13 mouse cellular contexts compared by ENCODE assay signal in genomic region chr7:28410841-28411475, GRCm38 (mm10). TPM values are rescaled to one million over a fixed set of nuclear protein-coding genes. Genes with fewer than 3 reads are reported as not detected.
DNase-seq lines count a peak whose midpoint lies in the region; ATAC-seq and TF ChIP-seq lines count a peak whose summit lies in the region.
"Had no signal": no experiment of that assay in that cellular context is flagged by ENCODE, and none has a peak within 500 bp of the region (broad histone marks: within the 10 kb centered on the region; RNA-seq: fewer than 3 reads in every experiment).

No protein-coding gene starts in this region.

- H3K27me3 ChIP-seq in lung, embryonic 14.5 days (ENCODE audit: insufficient read depth, low read length): no peaks in the 10 kb centered on the region
- H3K27me3 ChIP-seq in embryonic facial prominence, embryonic 10.5 days (replicated peaks; ENCODE audit: low read depth, poor library complexity, severe bottlenecking): no peaks in the 10 kb centered on the region
- H3K27me3 ChIP-seq: limb, embryonic 12.5 days; neural tube, embryonic 13.5 days had no signal

- no peak overlapping the region for H3K4me2 ChIP-seq in lung, embryonic 14.5 days
- H3K4me2 ChIP-seq: limb, embryonic 12.5 days; neural tube, embryonic 13.5 days had no signal

- peak; percentile 39 for DNase-seq in NIH3T3 (ENCODE audit: low read depth)
- peak; percentile 64 for DNase-seq in adrenal gland, postnatal 25 days
- DNase-seq in heart, postnatal 10 days: peak; percentile 84 to 86
- DNase-seq in lung, embryonic 14.5 days: peak; percentile 42
- DNase-seq in embryonic facial prominence, embryonic 10.5 days (ENCODE audit: low spot score): no peak
- no peak for DNase-seq in left cerebral cortex, adult 9 months (ENCODE audit: low spot score in 2 of 2)
- no peak for DNase-seq in layer of hippocampus, adult 8-10 months (ENCODE audit: low spot score in 2 of 2)
- no peak for DNase-seq in cerebellum, postnatal 36 days
- DNase-seq: cerebellum, adult 18-20 months; forebrain, postnatal 0 days had no signal

- no peak overlapping the region for H3K9ac ChIP-seq in lung, embryonic 14.5 days
- H3K9ac ChIP-seq: forebrain, postnatal 0 days; limb, embryonic 12.5 days; neural tube, embryonic 13.5 days had no signal

- intact Hi-C loops in heart, postnatal 10 days (cut with DNase I): no loop called here

- ATAC-seq in lung, embryonic 14.5 days (ENCODE audit: insufficient read depth): no peak
- ATAC-seq: forebrain, postnatal 0 days had no signal

- WGBS in lung, embryonic 14.5 days: 67% methylated on average over 3 of the region's 3 CpGs
- WGBS in embryonic facial prominence, embryonic 10.5 days: 95% methylated on average over 3 of the region's 3 CpGs

- H3K9me3 ChIP-seq in lung, embryonic 14.5 days (ENCODE audit: low read depth, low read length): no peaks in the 10 kb centered on the region
- no peaks in the 10 kb centered on the region for H3K9me3 ChIP-seq in embryonic facial prominence, embryonic 10.5 days
- H3K9me3 ChIP-seq: G1E; limb, embryonic 12.5 days; neural tube, embryonic 13.5 days had no signal

- no peaks in the 10 kb centered on the region for H3K4me1 ChIP-seq in lung, embryonic 14.5 days (ENCODE audit: insufficient read depth)
- no peaks in the 10 kb centered on the region for H3K4me1 ChIP-seq in embryonic facial prominence, embryonic 10.5 days
- H3K4me1 ChIP-seq: limb, embryonic 12.5 days; neural tube, embryonic 13.5 days had no signal

- TF ChIP-seq CTCF in lung, embryonic 14.5 days (IDR thresholded peaks at IDR 0.05; ENCODE audit: low read depth): no peak

- H3K4me3 ChIP-seq in lung, embryonic 14.5 days (ENCODE audit: low read depth, low read length): no peak overlapping the region
- no peak overlapping the region for H3K4me3 ChIP-seq in embryonic facial prominence, embryonic 10.5 days
- H3K4me3 ChIP-seq: limb, embryonic 12.5 days; neural tube, embryonic 13.5 days had no signal

- peaks cover 85% of the 10 kb centered on the region for H3K36me3 ChIP-seq in lung, embryonic 14.5 days (ENCODE audit: insufficient read depth)
- H3K36me3 ChIP-seq in embryonic facial prominence, embryonic 10.5 days (replicated peaks): peaks cover 100% of the 10 kb centered on the region

- no peak overlapping the region for H3K27ac ChIP-seq in lung, embryonic 14.5 days (ENCODE audit: low read depth)
- H3K27ac ChIP-seq in embryonic facial prominence, embryonic 10.5 days (replicated peaks): no peak overlapping the region
- H3K27ac ChIP-seq: limb, embryonic 12.5 days; neural tube, embryonic 13.5 days had no signal

RNA-seq across cellular contexts. Expression of gene Paf1, which starts 18.2 kb away (rescaled TPM):
- total RNA-seq in adrenal gland, postnatal 25 days (2021): 80.7 and 92.7 TPM in 2 replicates
- 10 to 100 TPM; 41.7 to 51.2 TPM for total RNA-seq in heart, postnatal 10 days (2021)
- polyA plus RNA-seq in lung, embryonic 14.5 days (2014; fragmentation: Nextera tagmentation; extraction: Ambion mirVana): 73.1 and 75.4 TPM in 2 replicates
- 88.3 and 89.0 TPM in 2 replicates for polyA plus RNA-seq in embryonic facial prominence, embryonic 10.5 days (2016; fragmentation: Nextera tagmentation; extraction: Ambion mirVana)
- total RNA-seq in layer of hippocampus, adult 8-10 months (2022): 10 to 100 TPM; 72.9 to 77.5 (median 75.4) TPM

RNA-seq across cellular contexts. Expression of gene Med29, which starts 18.4 kb away (rescaled TPM):
- 31.3 and 34.4 TPM in 2 replicates for total RNA-seq in adrenal gland, postnatal 25 days (2021)
- total RNA-seq in heart, postnatal 10 days (2021): 10 to 100 TPM; 20.7 to 22.6 TPM
- polyA plus RNA-seq in lung, embryonic 14.5 days (2014; fragmentation: Nextera tagmentation; extraction: Ambion mirVana): 45.9 and 49.1 TPM in 2 replicates
- polyA plus RNA-seq in embryonic facial prominence, embryonic 10.5 days (2016; fragmentation: Nextera tagmentation; extraction: Ambion mirVana): 61.9 and 62.6 TPM in 2 replicates
- 10 to 100 TPM; 16.0 to 20.2 (median 17.1) TPM for total RNA-seq in layer of hippocampus, adult 8-10 months (2022)

RNA-seq across cellular contexts. Expression of gene Gmfg, which starts 26.3 kb away (rescaled TPM):
- 7.2 and 11.2 TPM in 2 replicates for total RNA-seq in adrenal gland, postnatal 25 days (2021)
- total RNA-seq in heart, postnatal 10 days (2021): 1 to 10 TPM; 7.6 to 8.7 TPM
- 30.5 and 37.0 TPM in 2 replicates for polyA plus RNA-seq in lung, embryonic 14.5 days (2014; fragmentation: Nextera tagmentation; extraction: Ambion mirVana)
- 6.9 and 7.1 TPM in 2 replicates for polyA plus RNA-seq in embryonic facial prominence, embryonic 10.5 days (2016; fragmentation: Nextera tagmentation; extraction: Ambion mirVana)
- total RNA-seq in layer of hippocampus, adult 8-10 months (2022): 1 to 10 TPM; 1.6 to 5.2 (median 3.2) TPM

RNA-seq across cellular contexts. Expression of gene Zfp36, which starts 30.9 kb away (rescaled TPM):
- total RNA-seq in adrenal gland, postnatal 25 days (2021): 14.8 and 16.1 TPM in 2 replicates
- 10 to 100 TPM; 12.7 to 15.8 TPM for total RNA-seq in heart, postnatal 10 days (2021)
- polyA plus RNA-seq in lung, embryonic 14.5 days (2014; fragmentation: Nextera tagmentation; extraction: Ambion mirVana): 12.9 and 13.2 TPM in 2 replicates
- 5.6 and 5.7 TPM in 2 replicates for polyA plus RNA-seq in embryonic facial prominence, embryonic 10.5 days (2016; fragmentation: Nextera tagmentation; extraction: Ambion mirVana)
- total RNA-seq in layer of hippocampus, adult 8-10 months (2022): 1 to 10 TPM; 1.8 to 7.9 (median 5.0) TPM

RNA-seq across cellular contexts. Expression of gene Plekhg2, which starts 38.6 kb away (rescaled TPM):
- total RNA-seq in adrenal gland, postnatal 25 days (2021): 25.1 and 27.0 TPM in 2 replicates
- 10 to 100 TPM; 36.0 to 42.3 TPM for total RNA-seq in heart, postnatal 10 days (2021)
- polyA plus RNA-seq in lung, embryonic 14.5 days (2014; fragmentation: Nextera tagmentation; extraction: Ambion mirVana): 74.1 and 75.1 TPM in 2 replicates
- 93.4 and 101 TPM in 2 replicates for polyA plus RNA-seq in embryonic facial prominence, embryonic 10.5 days (2016; fragmentation: Nextera tagmentation; extraction: Ambion mirVana)
- total RNA-seq in layer of hippocampus, adult 8-10 months (2022): 1 to 10 TPM; 5.8 to 7.8 (median 6.5) TPM

Comparison
In these comparisons a context has a peak if more than half of its experiments do, and no peak if none do; other contexts are left out.
1. DNase-seq: peak in NIH3T3 (single experiment), adrenal gland, postnatal 25 days (single experiment), heart, postnatal 10 days (2 of 2) and lung, embryonic 14.5 days (single experiment); none in embryonic facial prominence, embryonic 10.5 days (single experiment), left cerebral cortex, adult 9 months (0 of 2), layer of hippocampus, adult 8-10 months (0 of 2) and cerebellum, postnatal 36 days (0 of 2).